Mouse (Mus musculus): ENCODE results near the gene Ggnbp2.

DNA sequence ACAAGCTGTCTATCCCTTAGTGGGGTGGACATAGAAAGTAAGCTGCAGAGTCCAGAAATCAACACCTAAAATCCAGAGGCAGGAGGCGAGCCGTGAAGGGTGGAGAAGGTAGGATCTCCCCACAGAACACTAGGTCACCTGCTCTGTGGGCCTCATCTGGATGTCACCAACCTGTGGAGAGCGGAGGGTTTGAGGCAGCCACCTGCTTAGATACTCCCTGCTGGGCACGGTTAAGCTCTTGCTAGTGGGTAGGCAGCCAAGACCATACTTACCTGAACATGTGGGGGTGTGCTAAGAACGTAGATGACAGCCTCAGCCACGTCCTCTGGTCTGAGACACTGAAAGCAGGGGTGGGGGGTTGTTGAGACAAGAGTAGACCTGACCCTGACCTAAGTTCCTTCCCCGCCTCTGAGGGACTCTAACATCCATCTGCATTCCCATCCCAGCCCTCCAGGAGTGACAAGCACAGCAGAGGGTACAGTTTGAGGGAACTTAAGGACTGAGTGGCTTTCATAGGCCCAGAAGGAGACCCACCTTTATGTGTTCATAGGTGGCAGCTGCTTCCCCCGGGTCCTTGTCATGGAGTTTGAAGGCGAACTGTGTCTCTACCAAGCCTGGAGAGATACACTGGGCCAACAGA is 49.4 kb downstream of the Ggnbp2 start:
- TF ChIP-seq CTCF (IDR thresholded peaks at IDR 0.05; ENCODE audit: control insufficient read depth, insufficient read depth, low read length) (no peak), POLR2A (IDR thresholded peaks at IDR 0.05; ENCODE audit: borderline replicate concordance, control insufficient read depth, low read depth, low read length) (no peak)
